Mouse (Mus musculus): ENCODE results near the gene Cops7a. TPM values are rescaled to one million over a fixed set of nuclear protein-coding genes. Genes with fewer than 3 reads are reported as not detected.

The Cops7a gene
- polyA plus RNA-seq (2016; fragmentation: Nextera tagmentation; extraction: Ambion mirVana): 140 and 142 TPM in 2 replicates

DNA sequence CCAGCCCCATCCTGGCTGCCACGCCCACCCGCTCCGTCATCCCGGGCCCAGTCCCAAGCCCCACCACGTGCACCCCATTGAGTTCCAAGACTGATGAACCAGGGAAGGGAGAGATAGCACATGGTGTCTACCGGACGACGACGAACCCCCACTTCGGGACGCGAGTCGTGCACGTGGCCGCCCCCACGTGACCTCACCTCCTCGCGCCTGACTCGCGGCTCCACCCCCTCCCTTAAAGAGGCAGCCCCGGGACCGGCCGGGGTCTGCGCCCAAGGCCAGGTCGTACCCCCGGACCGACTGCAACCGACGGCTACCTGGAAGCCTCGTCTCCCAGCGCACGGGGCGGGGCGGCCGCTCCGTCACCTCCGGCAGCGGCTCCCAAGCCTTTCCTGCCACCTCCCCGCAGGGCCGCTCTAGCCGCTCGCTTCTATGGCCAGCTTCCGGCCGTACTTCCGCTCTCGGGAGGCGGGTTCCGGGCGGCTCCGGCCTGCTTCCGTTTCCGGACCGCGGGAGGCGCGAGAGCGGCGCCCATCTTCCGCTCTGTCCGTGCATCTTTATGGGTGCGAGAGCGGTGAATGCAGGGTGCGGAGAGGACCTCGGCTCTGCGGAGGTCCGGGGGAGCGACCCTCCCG lies at the start of gene Cops7a:
Gene Cops7a, minus strand, starts transcription at position 451 of the 632 bp plus-strand sequence.
- Histone ChIP-seq H3K27ac (replicated peaks) (peak within 1 kb of the TSS; percentile 97), H3K4me3 (peak within 1 kb of the TSS; percentile 87), H3K27me3 (ENCODE audit: low read depth, poor library complexity, severe bottlenecking) (no peaks in the 10 kb centered on the region), H3K4me1 (peaks cover 21% of the 10 kb centered on the region), H3K9me3 (replicated peaks) (peaks cover 3% of the 10 kb centered on the region; the same call in 1 of the 2 replicates), H3K36me3 (peaks cover 43% of the 10 kb centered on the region)
- DNase-seq (ENCODE audit: low spot score): peak; percentile 97
- under 1% methylated on average over 68 of the region's 68 CpGs for WGBS

DNA sequence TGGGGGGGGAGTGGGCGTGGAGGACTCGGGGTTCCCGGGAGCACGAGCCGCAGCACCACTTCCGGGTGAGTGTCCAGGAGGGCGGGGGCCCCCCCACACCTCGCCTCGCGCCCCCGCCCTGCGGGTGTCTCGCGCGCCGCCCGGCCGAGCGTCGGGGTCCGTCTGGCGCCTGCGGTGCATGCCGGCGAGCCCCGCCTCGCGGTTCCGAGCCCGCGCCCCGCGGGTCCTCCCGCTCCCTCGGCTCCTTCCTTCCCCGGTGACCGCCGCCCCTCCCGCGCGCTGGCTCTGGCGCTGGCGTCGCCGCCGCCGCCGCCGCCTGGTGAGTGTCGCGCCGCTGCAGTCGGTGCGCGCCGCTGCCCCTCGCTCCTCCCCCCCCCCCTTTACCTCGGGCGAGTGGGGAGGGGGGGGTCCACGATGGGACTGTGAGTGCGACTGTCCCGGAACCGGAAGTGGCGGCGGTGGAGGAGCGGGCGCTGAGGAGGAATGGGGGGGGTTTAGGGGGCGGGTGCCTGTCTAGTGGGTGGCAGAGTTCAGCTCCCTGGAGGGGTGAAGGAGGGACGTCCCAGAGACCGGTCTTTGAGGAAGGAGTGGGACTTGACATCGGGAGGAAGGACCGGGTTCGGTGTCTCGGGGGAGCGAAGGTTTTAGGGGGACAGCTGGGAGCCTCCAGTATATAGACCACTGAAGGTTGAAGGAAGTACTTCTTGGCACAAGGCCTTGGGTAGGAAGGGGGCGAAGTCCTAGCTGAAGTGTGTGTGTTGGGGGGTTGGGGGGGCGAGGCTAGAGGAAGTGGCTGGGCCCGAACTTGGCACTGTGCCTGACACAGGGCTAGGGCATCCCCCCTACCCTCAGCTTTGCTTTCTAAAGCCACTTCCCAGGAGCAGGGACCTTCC lies 44.1 kb upstream of the Cops7a start:
- Histone ChIP-seq H3K27me3 (ENCODE audit: low read depth, poor library complexity, severe bottlenecking) (no peaks in the 10 kb centered on the region), H3K4me3 (peak overlapping the region; percentile 94), H3K4me1 (peaks cover 37% of the 10 kb centered on the region), H3K9me3 (replicated peaks) (no peaks in the 10 kb centered on the region), H3K36me3 (peaks cover 36% of the 10 kb centered on the region), H3K27ac (replicated peaks) (peak overlapping the region; percentile 99)
- DNase-seq (ENCODE audit: low spot score): peak; percentile 87
- under 1% methylated on average over 73 of the region's 78 CpGs for WGBS

DNA sequence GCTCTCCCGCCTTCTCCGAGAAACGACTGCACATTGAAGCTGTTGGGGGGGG lies 43.6 kb upstream of the Cops7a start, which contains the start of gene Zfp384:
Gene Zfp384, plus strand, starts transcription at position 17 of the 52 bp plus-strand sequence.
- peak within 1 kb of the TSS; percentile 94 for H3K4me3 ChIP-seq
- peaks cover 41% of the 10 kb centered on the region for H3K4me1 ChIP-seq
- no peak for DNase-seq (ENCODE audit: low spot score)
- H3K36me3 ChIP-seq: peaks cover 32% of the 10 kb centered on the region
- peak within 1 kb of the TSS; percentile 99 for H3K27ac ChIP-seq (replicated peaks)
- 0% methylated on average over 3 of the region's 3 CpGs for WGBS
- H3K27me3 ChIP-seq (ENCODE audit: low read depth, poor library complexity, severe bottlenecking): no peaks in the 10 kb centered on the region
- H3K9me3 ChIP-seq (replicated peaks): no peaks in the 10 kb centered on the region

DNA sequence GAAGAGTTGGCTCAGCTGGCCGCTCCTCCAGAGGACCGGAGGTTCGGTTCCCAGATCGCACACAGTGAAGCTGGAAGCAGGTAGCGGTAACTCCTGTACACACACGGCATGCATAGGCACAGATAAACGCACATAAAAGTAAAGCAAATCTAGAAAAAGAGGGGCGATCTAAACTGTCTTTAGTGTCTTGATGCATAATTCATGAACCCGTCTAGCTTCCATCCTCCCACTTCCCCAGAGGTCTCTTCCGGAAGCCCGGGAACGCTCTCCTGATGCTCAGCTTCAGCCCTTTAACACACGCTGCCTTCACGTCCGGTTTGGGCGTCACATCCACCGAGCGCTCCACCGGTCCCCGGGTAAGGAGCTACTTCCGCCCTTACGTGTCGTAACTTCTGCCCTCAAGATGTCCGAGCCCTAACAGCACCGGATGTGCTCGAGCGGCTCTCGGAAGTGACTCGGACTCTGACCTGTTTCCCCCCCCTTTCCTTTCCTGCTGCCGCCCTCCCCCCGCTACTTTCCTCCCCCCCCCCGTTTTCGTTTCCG lies 43.3 kb upstream of the Cops7a start:
- Histone ChIP-seq H3K9me3 (replicated peaks) (no peaks in the 10 kb centered on the region), H3K27ac (replicated peaks) (peak overlapping the region; percentile 99), H3K36me3 (peaks cover 29% of the 10 kb centered on the region), H3K4me3 (peak overlapping the region; percentile 94), H3K4me1 (peaks cover 44% of the 10 kb centered on the region), H3K27me3 (ENCODE audit: low read depth, poor library complexity, severe bottlenecking) (no peaks in the 10 kb centered on the region)
- DNase-seq (ENCODE audit: low spot score): peak; percentile 99
- WGBS: 1% methylated on average over 33 of the region's 34 CpGs

DNA sequence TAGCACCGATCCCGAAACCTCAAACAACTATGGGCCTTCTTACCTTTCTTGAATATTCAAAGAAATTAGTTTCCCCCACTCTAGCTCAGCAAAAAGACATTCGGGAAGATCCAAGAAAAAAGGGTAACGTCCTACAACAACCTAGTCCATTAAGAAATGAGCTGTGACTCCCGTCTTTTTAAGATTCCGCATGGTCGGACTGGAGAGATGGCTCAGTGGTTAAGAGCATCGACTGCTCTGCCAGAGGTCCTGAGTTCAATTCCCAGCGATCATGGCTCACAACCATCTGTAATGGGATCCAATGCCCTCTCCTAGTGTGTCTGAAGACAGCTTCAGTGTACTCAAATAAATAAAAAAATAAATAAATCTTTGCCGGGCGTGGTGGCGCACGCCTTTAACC lies 42.7 kb upstream of the Cops7a start:
- no peaks in the 10 kb centered on the region for H3K27me3 ChIP-seq (ENCODE audit: low read depth, poor library complexity, severe bottlenecking)
- peaks cover 23% of the 10 kb centered on the region for H3K36me3 ChIP-seq
- peak overlapping the region; percentile 99 for H3K27ac ChIP-seq (replicated peaks)
- peak overlapping the region; percentile 94 for H3K4me3 ChIP-seq
- peaks cover 46% of the 10 kb centered on the region for H3K4me1 ChIP-seq
- DNase-seq (ENCODE audit: low spot score): no peak
- H3K9me3 ChIP-seq (replicated peaks): no peaks in the 10 kb centered on the region
- WGBS: 47% methylated on average over 13 of the region's 13 CpGs

DNA sequence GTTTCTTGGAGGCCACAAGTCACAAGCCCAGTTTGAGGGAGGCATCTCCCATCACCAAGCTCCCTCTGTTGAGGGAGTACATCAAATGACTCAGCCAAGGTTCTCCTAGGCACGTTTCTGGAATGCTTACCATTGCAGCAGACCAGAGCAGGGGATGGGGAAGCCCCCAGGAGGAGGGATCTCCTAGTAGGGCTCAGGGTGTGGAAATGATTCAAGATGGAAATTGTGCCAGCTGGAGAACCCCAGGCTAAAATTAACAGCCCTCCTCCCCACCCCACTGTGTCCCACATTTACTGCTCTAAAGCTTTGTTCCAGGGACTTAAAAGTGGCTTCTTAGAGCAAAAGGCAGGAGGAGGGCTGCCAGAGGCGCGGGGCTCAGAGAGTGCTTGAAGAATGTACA lies 39.7 kb upstream of the Cops7a start:
- WGBS: 41% methylated on average over 3 of the region's 3 CpGs
- DNase-seq (ENCODE audit: low spot score): no peak

DNA sequence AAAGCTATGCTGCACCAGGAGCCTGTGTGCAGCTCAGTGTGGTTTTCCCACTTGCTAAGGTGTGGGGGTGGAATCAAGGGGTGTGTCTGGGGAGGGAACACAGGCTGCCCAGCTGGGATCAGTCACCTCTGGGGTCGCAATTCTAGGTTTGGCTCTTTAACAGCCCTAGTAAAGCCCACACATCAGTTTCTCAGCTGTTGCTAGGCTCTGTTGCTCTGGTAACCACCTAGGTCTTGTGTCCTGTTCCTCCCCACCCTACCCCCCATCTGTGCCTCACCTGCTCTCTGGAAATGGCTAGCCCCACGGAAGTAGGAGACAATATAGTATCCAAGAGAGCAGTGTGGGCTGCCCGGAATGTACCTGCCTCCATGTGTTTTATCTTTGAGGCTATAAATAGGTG lies 38.4 kb upstream of the Cops7a start:
- H3K27me3 ChIP-seq (ENCODE audit: low read depth, poor library complexity, severe bottlenecking): peaks cover 40% of the 10 kb centered on the region
- DNase-seq (ENCODE audit: low spot score): no peak
- H3K36me3 ChIP-seq: no peaks in the 10 kb centered on the region
- H3K9me3 ChIP-seq (replicated peaks): no peaks in the 10 kb centered on the region
- no peak overlapping the region for H3K27ac ChIP-seq (replicated peaks)
- no peak overlapping the region for H3K4me3 ChIP-seq
- H3K4me1 ChIP-seq: peaks cover 24% of the 10 kb centered on the region
- 68% methylated on average over 3 of the region's 3 CpGs for WGBS

More for the DNA sequence above, 39.7 kb upstream of the Cops7a start:
- Histone ChIP-seq H3K27ac (replicated peaks) (no peak overlapping the region), H3K4me1 (peaks cover 29% of the 10 kb centered on the region), H3K4me3 (no peak overlapping the region), H3K36me3 (no peaks in the 10 kb centered on the region), H3K9me3 (replicated peaks) (no peaks in the 10 kb centered on the region), H3K27me3 (ENCODE audit: low read depth, poor library complexity, severe bottlenecking) (peaks cover 26% of the 10 kb centered on the region)

DNA sequence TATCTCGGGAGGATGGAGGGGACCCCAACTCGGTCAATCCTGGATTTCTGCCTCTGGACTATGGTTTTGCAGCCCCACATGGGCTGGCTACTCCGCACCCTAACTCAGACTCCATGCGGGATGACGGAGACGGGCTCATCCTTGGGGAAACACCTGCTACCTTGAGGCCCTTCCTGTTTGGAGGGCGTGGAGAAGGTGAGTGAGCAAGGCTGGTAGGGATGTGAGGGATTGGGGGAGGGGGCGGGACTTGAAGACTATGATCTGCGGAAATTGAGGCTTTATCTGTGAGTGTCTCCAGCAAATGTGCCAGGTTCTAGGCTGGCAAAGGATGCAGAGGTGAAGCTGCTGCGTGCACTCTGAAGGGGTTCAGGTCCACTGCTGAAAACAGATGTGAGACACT lies 34.2 kb upstream of the Cops7a start:
- Histone ChIP-seq H3K4me3 (no peak overlapping the region), H3K27ac (replicated peaks) (no peak overlapping the region), H3K4me1 (peaks cover 32% of the 10 kb centered on the region), H3K9me3 (replicated peaks) (no peaks in the 10 kb centered on the region), H3K36me3 (no peaks in the 10 kb centered on the region), H3K27me3 (ENCODE audit: low read depth, poor library complexity, severe bottlenecking) (peaks cover 81% of the 10 kb centered on the region)
- 41% methylated on average over 10 of the region's 10 CpGs for WGBS
- no peak for DNase-seq (ENCODE audit: low spot score)

DNA sequence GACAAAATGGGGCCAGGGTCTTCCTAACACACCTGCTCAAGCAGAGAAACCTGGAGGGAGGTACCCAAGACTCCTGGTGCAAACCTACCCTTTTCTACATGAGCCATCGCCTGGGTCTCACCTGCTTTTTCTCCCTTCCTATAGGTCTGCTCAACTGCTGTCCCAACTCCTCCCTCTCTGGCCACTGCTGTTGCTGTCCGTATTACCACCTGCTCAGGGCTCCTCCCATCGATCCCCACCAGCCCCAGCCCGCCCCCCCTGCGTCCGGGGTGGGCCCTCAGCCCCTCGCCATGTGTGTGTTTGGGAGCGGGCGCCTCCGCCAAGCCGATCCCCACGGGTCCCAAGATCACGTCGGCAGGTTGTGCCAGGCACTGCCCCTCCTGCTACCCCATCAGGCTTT lies 33.8 kb upstream of the Cops7a start:
- Histone ChIP-seq H3K4me3 (no peak overlapping the region), H3K27me3 (ENCODE audit: low read depth, poor library complexity, severe bottlenecking) (peaks cover 86% of the 10 kb centered on the region), H3K9me3 (replicated peaks) (no peaks in the 10 kb centered on the region), H3K36me3 (no peaks in the 10 kb centered on the region), H3K27ac (replicated peaks) (no peak overlapping the region), H3K4me1 (peaks cover 32% of the 10 kb centered on the region)
- 37% methylated on average over 13 of the region's 14 CpGs for WGBS
- DNase-seq (ENCODE audit: low spot score): no peak

DNA sequence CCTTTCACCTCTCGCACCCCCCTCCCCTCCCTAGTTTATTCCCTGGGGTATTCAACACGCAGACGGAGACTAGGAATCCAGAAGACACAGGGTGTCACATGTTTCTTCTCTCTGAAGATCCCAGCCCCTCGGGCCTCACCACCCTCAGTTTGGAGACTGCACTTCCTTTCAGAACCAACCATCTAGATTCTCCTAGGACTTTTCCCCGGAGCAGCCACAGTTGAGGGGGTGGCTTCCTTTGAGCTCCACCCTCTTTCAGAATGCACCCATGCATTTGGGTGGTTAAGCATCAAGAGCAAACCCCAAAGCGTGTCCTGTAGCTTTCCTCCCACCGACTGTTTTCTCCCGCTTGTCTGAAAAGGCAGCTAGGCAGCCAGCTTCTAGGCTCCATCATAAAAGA lies 32.7 kb upstream of the Cops7a start:
- Histone ChIP-seq H3K9me3 (replicated peaks) (no peaks in the 10 kb centered on the region), H3K4me1 (peaks cover 30% of the 10 kb centered on the region), H3K27ac (replicated peaks) (no peak overlapping the region), H3K36me3 (no peaks in the 10 kb centered on the region), H3K4me3 (peak overlapping the region; percentile 67), H3K27me3 (ENCODE audit: low read depth, poor library complexity, severe bottlenecking) (peaks cover 96% of the 10 kb centered on the region)
- no peak for DNase-seq (ENCODE audit: low spot score)
- 9% methylated on average over 8 of the region's 8 CpGs for WGBS

DNA sequence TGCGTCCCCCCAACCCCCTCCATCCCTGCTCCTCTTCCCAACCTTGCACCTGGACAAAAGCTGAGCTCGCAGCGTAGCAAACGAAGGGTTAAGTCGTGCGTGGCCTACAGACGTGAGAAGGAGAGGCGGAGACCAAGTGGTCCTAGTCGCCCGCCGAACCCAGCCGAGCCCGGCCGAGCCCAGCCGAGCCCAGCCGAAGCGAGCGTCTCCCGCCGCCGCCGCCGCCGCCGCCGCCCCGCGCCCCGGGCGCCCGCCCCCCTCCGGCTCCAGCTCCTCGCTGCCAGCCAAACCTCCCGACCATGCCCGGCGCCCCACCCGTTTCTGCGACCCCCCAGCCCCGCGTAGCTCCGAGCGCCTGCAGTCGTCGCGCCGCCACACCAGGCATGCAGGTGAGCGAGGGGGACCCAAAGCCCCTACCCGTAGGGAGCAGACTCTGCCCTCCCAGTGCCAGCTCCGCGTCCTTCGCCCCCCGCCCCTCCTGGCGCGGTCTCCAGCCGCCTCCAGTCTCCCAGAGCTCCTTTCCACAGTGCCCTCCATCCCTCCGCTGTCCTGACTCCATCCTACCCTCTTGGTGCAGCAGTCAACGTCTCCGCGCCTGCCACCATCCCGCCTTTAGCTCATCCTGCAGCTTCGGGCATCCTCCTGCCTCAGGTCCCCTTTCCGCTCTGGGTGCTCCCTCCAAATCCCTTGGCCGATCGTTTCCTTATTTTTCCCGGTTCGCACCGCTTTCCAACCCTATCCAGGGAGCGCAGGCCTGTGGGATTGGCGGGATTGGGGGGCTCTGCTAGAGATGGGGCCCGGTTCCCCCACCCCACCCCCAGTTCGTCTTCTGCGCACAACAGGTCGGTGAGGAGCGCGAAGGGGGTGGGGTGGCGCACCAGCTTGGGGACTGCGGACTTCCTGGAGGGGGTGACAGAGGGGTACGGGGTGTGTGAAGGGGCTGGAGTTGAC lies 31.5 kb upstream of the Cops7a start, which contains the start of gene Pianp:
Gene Pianp, plus strand, starts transcription at position 144 of the 951 bp plus-strand sequence.
- WGBS: under 1% methylated on average over 69 of the region's 78 CpGs
- Histone ChIP-seq H3K27ac (replicated peaks) (peak within 1 kb of the TSS; percentile 75), H3K4me3 (peak within 1 kb of the TSS; percentile 67), H3K9me3 (replicated peaks) (no peaks in the 10 kb centered on the region), H3K4me1 (peaks cover 30% of the 10 kb centered on the region), H3K27me3 (ENCODE audit: low read depth, poor library complexity, severe bottlenecking) (peaks cover 100% of the 10 kb centered on the region), H3K36me3 (no peaks in the 10 kb centered on the region)
- DNase-seq (ENCODE audit: low spot score): peak; percentile 76

DNA sequence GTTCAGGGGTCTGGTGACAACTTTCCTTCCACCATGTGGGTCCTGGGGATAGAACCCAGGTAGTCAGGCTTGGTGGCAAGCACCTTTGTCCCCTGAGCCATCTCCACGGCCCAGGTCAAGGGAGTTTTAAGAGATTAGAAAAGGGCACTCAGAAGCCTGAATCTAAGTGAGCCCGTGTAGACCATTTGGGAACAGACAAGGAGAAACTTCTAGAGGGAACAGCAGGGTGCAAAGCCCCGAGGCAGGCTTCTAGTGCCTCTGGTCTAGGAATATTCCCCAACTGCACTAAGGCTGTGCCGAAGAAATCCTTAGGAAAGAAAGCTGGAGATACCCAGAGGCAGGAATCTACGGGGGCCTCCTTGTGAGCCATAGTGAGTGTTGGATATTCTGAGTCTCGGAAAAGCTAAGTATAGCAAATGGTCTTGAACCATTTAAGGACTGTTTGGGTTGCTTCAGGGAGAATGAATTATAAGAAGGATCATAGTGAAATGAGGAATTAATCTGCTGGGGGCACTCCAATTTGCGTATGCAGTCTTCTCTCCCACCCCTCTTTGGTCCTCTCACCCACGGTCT lies 30.6 kb upstream of the Cops7a start:
- H3K4me3 ChIP-seq: peak overlapping the region; percentile 67

More for the DNA sequence above, 30.6 kb upstream of the Cops7a start:
- Histone ChIP-seq H3K36me3 (no peaks in the 10 kb centered on the region), H3K4me1 (peaks cover 30% of the 10 kb centered on the region), H3K9me3 (replicated peaks) (no peaks in the 10 kb centered on the region; the same call in 1 of the 2 replicates), H3K27ac (replicated peaks) (no peak overlapping the region), H3K27me3 (ENCODE audit: low read depth, poor library complexity, severe bottlenecking) (peaks cover 99% of the 10 kb centered on the region)
- WGBS: 52% methylated on average over 8 of the region's 8 CpGs
- DNase-seq (ENCODE audit: low spot score): no peak
